Mouse (Mus musculus) kidney, postnatal 0 days (tissue): ENCODE measurements around the gene Ralb. TPM values are rescaled to one million over a fixed set of nuclear protein-coding genes. Genes with fewer than 3 reads are reported as not detected.

ENCODE experiments used
- ATAC-seq: fragments of 200-750 bp; cut with Nextera tagmentation; replicated peaks from 2 replicates; pipeline ENCODE4 v1.8.0; 2017; ENCODE audit warnings: low read depth, moderate number of reproducible peaks, moderate TSS enrichment, moderate library complexity; ENCODE audit not compliant: low FRiP score
- DNase-seq: peaks from one replicate; pipeline ENCODE4 v3.0.0-alpha.2; 2016; ENCODE audit warnings: low spot score
- H3K27ac ChIP-seq: fragments of 300-500 bp; sonication (generic); 2 replicates; pipeline ENCODE4 v1.5.1; 2014; ENCODE audit warnings: mild to moderate bottlenecking
- H3K27me3 ChIP-seq: fragments of 300-500 bp; sonication (generic); 2 replicates; pipeline ENCODE4 v1.6.1; 2014; ENCODE audit warnings: low read length, mixed read lengths; ENCODE audit not compliant: insufficient read depth
- H3K36me3 ChIP-seq: fragments of 300-500 bp; sonication (generic); 2 replicates; pipeline ENCODE4 v1.6.1; 2014; ENCODE audit warnings: low read length, mixed read lengths; ENCODE audit not compliant: insufficient read depth
- H3K4me1 ChIP-seq: fragments of 300-500 bp; sonication (generic); replicated peaks from 2 replicates; pipeline ENCODE4 v1.6.1; 2014; ENCODE audit warnings: antibody characterized with exemption, low read length, mixed read lengths; ENCODE audit not compliant: insufficient read depth
- H3K4me2 ChIP-seq: fragments of 300-500 bp; sonication (generic); 2 replicates; pipeline ENCODE4 v1.6.1; 2014; ENCODE audit warnings: mild to moderate bottlenecking, low read length, moderate library complexity, mixed read lengths
- H3K4me3 ChIP-seq: fragments of 300-500 bp; sonication (generic); replicated peaks from 2 replicates; pipeline ENCODE4 v1.5.1; 2014; ENCODE audit warnings: low read depth, low read length
- H3K9ac ChIP-seq: fragments of 300-500 bp; sonication (generic); 2 replicates; pipeline ENCODE4 v1.6.1; 2014; ENCODE audit warnings: low read depth, low read length
- H3K9me3 ChIP-seq: fragments of 300-500 bp; sonication (generic); replicated peaks from 2 replicates; pipeline ENCODE4 v1.6.1; 2016; ENCODE audit warnings: low read length, inconsistent platforms, mixed read lengths
- CTCF ChIP-seq: IDR thresholded peaks from 2 replicates; pipeline ENCODE4 v1.5.1; 2016; ENCODE audit warnings: antibody characterized with exemption, low read depth, mild to moderate bottlenecking, moderate library complexity
- WGBS: fragments of 180-500 bp; shearing (Covaris S2); extraction: QIAGEN DNeasy Blood & Tissue Kit; methylation state at CpG from one replicate; pipeline ENCODE4 v1.1.7; 2014; 5-methylcytosine and 5-hydroxymethylcytosine counted together
- polyA plus RNA-seq: library from polyadenylated mRNA; unstranded; fragments of >200 nt; fragmentation: Nextera tagmentation; extraction: Ambion mirVana; gene quantifications from 2 replicates; pipeline ENCODE4 v1.2.1, GENCODE M21; 2015

Ralb gene
- polyA plus RNA-seq, 1 experiment from 2014 or later, result 129 TPM

GRCm38 (mm10) chr1:119438105-119438637, 66.4 kb downstream of the Ralb start:
- no peak for TF ChIP-seq CTCF
- Histone ChIP-seq H3K27me3 (no peaks in the 10 kb centered on the region), H3K4me1 (no peaks in the 10 kb centered on the region), H3K9me3 (no peaks in the 10 kb centered on the region), H3K4me3 (no peak overlapping the region), H3K27ac (no peak overlapping the region), H3K4me2 (no peak overlapping the region), H3K36me3 (no peaks in the 10 kb centered on the region), H3K9ac (no peak overlapping the region)
- WGBS, result 93% methylated on average over 9 of the region's 9 CpGs
- DNase-seq (no peak), ATAC-seq (no peak)

- no peak for TF ChIP-seq CTCF
Measured at GRCm38 (mm10) chr1:119437401-119437800, 67.2 kb downstream of the Ralb start.

GRCm38 (mm10) chr1:119424141-119424860, 80.3 kb downstream of the Ralb start:
- no peak overlapping the region for H3K4me3 ChIP-seq
- no peaks in the 10 kb centered on the region for H3K9me3 ChIP-seq
- no peaks in the 10 kb centered on the region for H3K36me3 ChIP-seq
- H3K4me1 ChIP-seq, result peaks cover 14% of the 10 kb centered on the region
- H3K27ac ChIP-seq, result no peak overlapping the region
- DNase-seq (peak; percentile 3), ATAC-seq (no peak)
- H3K4me2 ChIP-seq, result no peak overlapping the region
- H3K27me3 ChIP-seq, result peaks cover 33% of the 10 kb centered on the region
- H3K9ac ChIP-seq, result no peak overlapping the region
- 10% methylated on average over 6 of the region's 6 CpGs for WGBS
- no peak for TF ChIP-seq CTCF

More at GRCm38 (mm10) chr1:119437401-119437800, 67.2 kb downstream of the Ralb start:
- Histone ChIP-seq H3K9ac (no peak overlapping the region), H3K27me3 (no peaks in the 10 kb centered on the region), H3K36me3 (no peaks in the 10 kb centered on the region), H3K4me3 (no peak overlapping the region), H3K4me1 (no peaks in the 10 kb centered on the region), H3K9me3 (no peaks in the 10 kb centered on the region), H3K27ac (no peak overlapping the region), H3K4me2 (no peak overlapping the region)
- no peak for DNase-seq
- WGBS, result 68% methylated on average over 6 of the region's 6 CpGs
- ATAC-seq, result no peak

- no peaks in the 10 kb centered on the region for H3K36me3 ChIP-seq
- no peak overlapping the region for H3K9ac ChIP-seq
- ATAC-seq (0 out of 2 replicates have a peak, but pooled peaks have one; percentile 27), DNase-seq (peak; percentile 79)
- H3K4me3 ChIP-seq, result no peak overlapping the region
- no peaks in the 10 kb centered on the region for H3K9me3 ChIP-seq
- H3K4me1 ChIP-seq, result peaks cover 14% of the 10 kb centered on the region
- TF ChIP-seq CTCF, result peak; percentile 74
- H3K4me2 ChIP-seq, result no peak overlapping the region
- 4% methylated on average over 14 of the region's 14 CpGs for WGBS
- peaks cover 41% of the 10 kb centered on the region for H3K27me3 ChIP-seq
- no peak overlapping the region for H3K27ac ChIP-seq
Measured at GRCm38 (mm10) chr1:119423510-119423909, 81.1 kb downstream of the Ralb start.

DNA sequence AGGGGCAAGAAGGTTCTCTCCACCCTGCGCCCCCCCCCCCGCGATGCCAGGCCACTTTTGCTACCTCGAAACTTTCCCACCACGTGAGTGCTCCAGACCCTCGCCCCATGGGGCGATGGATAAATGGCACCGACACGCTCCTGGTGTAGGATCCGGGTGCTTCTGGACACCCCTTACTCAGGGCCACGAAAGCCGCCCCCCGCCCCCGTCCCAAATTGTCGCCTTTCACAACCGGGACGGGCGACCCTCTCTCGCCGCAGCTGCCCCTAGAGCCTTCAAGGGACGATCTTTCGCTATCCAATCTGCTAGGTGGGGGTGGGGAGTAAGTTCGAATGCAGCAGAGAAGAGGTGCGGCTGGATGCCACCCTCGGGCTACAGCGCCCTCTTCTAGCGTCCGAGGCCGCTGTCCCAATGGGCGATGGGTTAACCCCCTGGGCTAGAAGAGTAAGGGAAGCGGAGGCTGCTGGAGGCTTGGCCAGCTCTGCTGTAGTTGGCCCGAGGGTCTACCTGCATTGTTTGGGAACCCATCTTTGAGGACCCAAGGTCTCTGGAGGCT, 82.1 kb downstream of the Ralb start:
- H3K27ac ChIP-seq, result no peak overlapping the region
- H3K36me3 ChIP-seq, result no peaks in the 10 kb centered on the region
- peak overlapping the region; percentile 57 for H3K4me3 ChIP-seq
- H3K27me3 ChIP-seq, result peaks cover 51% of the 10 kb centered on the region
- peaks cover 14% of the 10 kb centered on the region for H3K4me1 ChIP-seq
- H3K9me3 ChIP-seq, result no peaks in the 10 kb centered on the region
- ATAC-seq, result no peak
- peak; percentile 11 for DNase-seq
- TF ChIP-seq CTCF, result peak; percentile 12; the same call in 1 of the 2 replicates
- no peak overlapping the region for H3K9ac ChIP-seq
- peak overlapping the region; percentile 98 for H3K4me2 ChIP-seq
- 1% methylated on average over 29 of the region's 32 CpGs for WGBS

DNA sequence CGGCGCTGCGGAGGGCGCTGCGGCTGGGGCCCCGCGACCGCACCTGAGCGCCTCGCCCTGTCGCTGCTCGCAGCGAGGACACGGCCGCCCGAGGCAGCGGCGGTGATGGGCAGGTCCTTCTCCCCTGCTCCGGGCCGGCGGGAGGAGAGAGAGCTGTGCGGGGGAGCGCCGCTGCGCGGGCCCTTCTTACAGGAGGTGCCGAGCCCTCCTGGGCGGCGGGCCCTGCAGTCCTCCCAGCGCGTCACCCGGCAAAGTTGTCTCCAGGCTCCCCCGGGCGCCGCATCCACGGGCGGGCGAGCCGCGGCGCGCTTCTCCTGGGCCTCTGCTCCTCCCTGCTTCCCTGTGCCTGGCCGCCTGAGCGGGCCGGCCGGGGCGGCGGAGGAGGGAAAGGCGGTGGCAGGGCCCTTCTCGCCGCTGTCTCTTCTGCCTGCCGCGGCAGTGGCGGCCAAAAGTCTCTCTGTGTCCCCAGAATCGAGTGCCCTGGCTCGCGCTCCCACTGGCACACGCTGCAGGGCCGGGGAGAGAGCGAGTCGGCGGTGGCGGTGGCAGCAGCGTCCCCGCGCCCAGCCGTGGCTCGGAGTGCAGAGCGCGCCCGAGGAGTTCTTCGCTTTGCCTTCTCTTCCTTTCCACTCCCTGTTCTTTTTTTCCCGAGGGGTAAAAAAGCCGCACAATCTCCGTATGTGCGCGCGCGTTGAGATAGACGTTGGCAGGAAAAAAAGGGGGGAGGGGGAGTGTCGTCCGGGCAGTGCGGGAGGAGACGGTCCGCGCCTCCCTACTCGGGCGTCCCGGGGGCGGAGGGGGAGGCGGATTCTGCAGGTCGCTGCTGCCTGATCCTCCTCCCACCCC, 82.8 kb downstream of the Ralb start, which contains the start of gene Inhbb:
Gene Inhbb (minus strand): TSS at position 673 of the 846 bp plus-strand sequence.
- Histone ChIP-seq H3K4me1 (peaks cover 14% of the 10 kb centered on the region), H3K9ac (peak within 1 kb of the TSS; percentile 49), H3K36me3 (no peaks in the 10 kb centered on the region), H3K27me3 (peaks cover 55% of the 10 kb centered on the region), H3K27ac (no peak within 1 kb of the TSS), H3K9me3 (no peaks in the 10 kb centered on the region), H3K4me2 (peak within 1 kb of the TSS; percentile 98), H3K4me3 (peak within 1 kb of the TSS; percentile 57)
- DNase-seq (peak; percentile 54), ATAC-seq (0 out of 2 replicates have a peak, but pooled peaks have one; percentile 23)
- TF ChIP-seq CTCF, result no peak
- WGBS, result under 1% methylated on average over 59 of the region's 92 CpGs
